Mouse (Mus musculus): Measurements from ENCODE around the gene Lman1l. TPM values are rescaled to one million over a fixed set of nuclear protein-coding genes. Genes with fewer than 3 reads are reported as not detected.

Gene Lman1l
- polyA plus RNA-seq, 1 experiment from 2014 or later: not detected

DNA sequence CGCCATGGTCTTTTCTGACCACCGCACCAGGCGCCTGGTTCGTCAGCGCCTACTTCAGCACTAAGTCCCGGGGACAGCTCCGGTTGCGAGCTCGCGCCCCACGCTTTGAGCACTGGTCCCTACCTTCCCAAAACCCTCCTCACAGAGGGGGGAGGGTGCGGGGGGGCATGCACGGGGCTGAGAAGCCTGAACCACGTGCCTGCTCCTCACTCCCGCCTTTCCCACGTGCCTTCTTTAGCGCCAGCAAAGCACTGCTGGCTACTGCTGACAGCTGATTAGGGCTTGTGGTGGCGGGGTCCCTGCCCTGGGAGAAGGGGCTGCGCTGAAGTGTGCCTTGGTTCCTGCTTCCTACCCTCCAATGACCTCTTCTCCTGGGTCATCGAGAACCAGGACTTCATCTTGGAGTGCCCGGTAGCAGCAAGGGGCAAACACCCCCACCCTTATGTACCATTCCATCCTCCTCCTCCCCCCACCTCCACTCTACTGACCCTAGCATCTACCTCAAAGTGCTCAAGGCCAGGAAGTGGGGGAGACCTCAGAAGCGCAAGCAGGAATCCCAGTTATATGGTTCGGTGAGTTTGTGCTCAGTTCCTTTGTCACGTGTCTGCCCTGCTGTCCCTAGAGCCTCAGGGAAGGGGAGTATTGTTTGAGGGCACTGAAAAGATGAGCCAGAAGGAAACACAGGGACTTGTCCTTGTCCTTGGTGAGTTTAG is 14.3 kb downstream of the Lman1l start, which contains the start of gene Cplx3:
Cplx3 (minus strand) TSS at position 143 of the 713 bp plus-strand sequence.
- 7% methylated on average over 24 of the region's 24 CpGs for WGBS (ENCODE audit: insufficient replicate concordance)
- H3K36me3 ChIP-seq (replicated peaks; ENCODE audit: insufficient read depth, low read length): no peaks in the 10 kb centered on the region

DNA sequence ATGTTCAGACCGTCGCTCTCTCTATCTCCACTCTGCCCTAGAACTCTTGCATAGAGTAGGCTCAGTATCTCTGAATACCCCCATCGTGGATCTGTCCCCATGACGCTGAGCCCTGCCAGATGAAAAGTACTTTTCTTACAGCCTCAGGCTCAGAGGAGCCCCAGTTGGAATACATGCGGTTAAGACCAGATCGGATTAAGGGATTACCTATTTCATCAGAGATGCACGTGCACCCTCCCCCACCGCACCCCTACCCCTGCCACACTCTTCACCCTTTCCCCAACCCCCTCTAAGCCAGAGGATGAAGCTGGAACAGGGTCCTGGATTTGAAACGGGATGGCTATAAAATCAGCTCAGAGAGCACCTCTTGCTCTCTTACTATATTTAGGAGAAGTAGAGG is 15.1 kb downstream of the Lman1l start:
- ATAC-seq (no peak), DNase-seq (no peak)
- Histone ChIP-seq H3K27me3 (ENCODE audit: insufficient read depth, low read length) (peaks cover 34% of the 10 kb centered on the region), H3K4me1 (ENCODE audit: insufficient read depth) (peaks cover 5% of the 10 kb centered on the region; the same call in 1 of the 2 replicates), H3K27ac (ENCODE audit: low read depth) (no peak overlapping the region), H3K9me3 (ENCODE audit: low read length) (no peaks in the 10 kb centered on the region), H3K4me3 (ENCODE audit: low read depth, low read length) (no peak overlapping the region), H3K4me2 (ENCODE audit: low read depth, low read length) (no peak overlapping the region), H3K9ac (replicated peaks) (no peak overlapping the region), H3K36me3 (replicated peaks; ENCODE audit: insufficient read depth, low read length) (no peaks in the 10 kb centered on the region)
- 24% methylated on average over 9 of the region's 9 CpGs for WGBS (ENCODE audit: insufficient replicate concordance)
- TF ChIP-seq CTCF (IDR thresholded peaks at IDR 0.05; ENCODE audit: low read depth): no peak
- TF ChIP-seq EP300 (IDR thresholded peaks at IDR 0.05; ENCODE audit: low read depth): no peak

More for the DNA sequence above, 14.3 kb downstream of the Lman1l start, which contains the start of gene Cplx3:
- Histone ChIP-seq H3K4me1 (ENCODE audit: insufficient read depth) (peaks cover 5% of the 10 kb centered on the region; the same call in 1 of the 2 replicates), H3K27me3 (ENCODE audit: insufficient read depth, low read length) (peaks cover 34% of the 10 kb centered on the region), H3K4me3 (ENCODE audit: low read depth, low read length) (no peak within 1 kb of the TSS), H3K4me2 (ENCODE audit: low read depth, low read length) (no peak within 1 kb of the TSS), H3K9ac (replicated peaks) (no peak within 1 kb of the TSS), H3K27ac (ENCODE audit: low read depth) (no peak within 1 kb of the TSS), H3K9me3 (ENCODE audit: low read length) (no peaks in the 10 kb centered on the region)
- peak; percentile 45 for ATAC-seq
- TF ChIP-seq CTCF (IDR thresholded peaks at IDR 0.05; ENCODE audit: low read depth) (no peak), EP300 (IDR thresholded peaks at IDR 0.05; ENCODE audit: low read depth) (no peak)
- DNase-seq: peak; percentile 71

DNA sequence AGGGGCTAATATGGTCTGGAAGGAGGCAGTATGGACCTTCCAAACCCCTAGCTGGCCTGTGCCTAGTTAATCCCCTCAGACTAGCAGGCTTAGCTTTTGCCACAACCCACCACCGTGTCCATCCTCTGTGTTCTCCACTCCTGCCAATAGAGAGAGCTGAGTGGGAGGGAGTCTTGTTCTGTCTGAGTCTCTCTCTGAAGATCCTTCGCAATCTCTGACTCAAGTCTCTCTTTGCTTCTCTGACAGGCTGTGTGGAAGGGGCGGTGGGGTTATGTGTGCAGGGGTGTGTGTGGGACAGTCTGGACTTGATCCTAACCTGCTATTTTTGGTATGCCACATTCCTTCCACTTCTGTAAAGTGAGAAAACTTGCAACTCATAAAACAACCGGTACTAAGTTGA is 15.7 kb downstream of the Lman1l start:
- ATAC-seq: no peak

DNA sequence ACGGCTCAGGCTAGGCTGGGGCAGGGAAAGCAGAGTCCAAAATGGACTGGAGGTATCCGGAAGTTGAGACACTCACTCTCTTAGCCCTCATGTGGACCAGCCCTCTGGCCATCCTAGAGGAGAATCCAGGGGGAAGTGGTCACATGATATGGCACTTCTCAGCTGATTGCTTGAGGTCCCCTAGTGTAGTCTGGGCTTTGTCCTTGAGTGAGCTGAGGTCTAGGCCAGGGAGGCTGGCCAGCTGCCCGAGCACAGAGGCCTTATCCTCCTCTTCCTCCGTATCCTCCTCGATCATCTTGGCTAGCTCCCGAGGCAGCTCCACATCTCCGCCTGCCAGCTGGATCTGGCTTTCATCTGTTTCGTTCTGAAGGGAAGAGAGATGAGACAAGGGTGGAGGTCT is 18.5 kb downstream of the Lman1l start:
- 60% methylated on average over 8 of the region's 8 CpGs for WGBS (ENCODE audit: insufficient replicate concordance)
- Histone ChIP-seq H3K9me3 (ENCODE audit: low read length) (no peaks in the 10 kb centered on the region), H3K4me2 (ENCODE audit: low read depth, low read length) (no peak overlapping the region), H3K27ac (ENCODE audit: low read depth) (no peak overlapping the region), H3K4me1 (ENCODE audit: insufficient read depth) (peaks cover 5% of the 10 kb centered on the region; the same call in 1 of the 2 replicates), H3K9ac (replicated peaks) (no peak overlapping the region), H3K36me3 (replicated peaks; ENCODE audit: insufficient read depth, low read length) (no peaks in the 10 kb centered on the region), H3K27me3 (ENCODE audit: insufficient read depth, low read length) (peaks cover 22% of the 10 kb centered on the region), H3K4me3 (ENCODE audit: low read depth, low read length) (no peak overlapping the region)
- no peak for TF ChIP-seq EP300 (IDR thresholded peaks at IDR 0.05; ENCODE audit: low read depth)
- no peak for TF ChIP-seq CTCF (IDR thresholded peaks at IDR 0.05; ENCODE audit: low read depth)
- ATAC-seq: no peak
- no peak for DNase-seq

More for the DNA sequence above, 15.7 kb downstream of the Lman1l start:
- Histone ChIP-seq H3K36me3 (replicated peaks; ENCODE audit: insufficient read depth, low read length) (no peaks in the 10 kb centered on the region), H3K4me1 (ENCODE audit: insufficient read depth) (peaks cover 5% of the 10 kb centered on the region; the same call in 1 of the 2 replicates), H3K4me2 (ENCODE audit: low read depth, low read length) (no peak overlapping the region), H3K4me3 (ENCODE audit: low read depth, low read length) (no peak overlapping the region), H3K9ac (replicated peaks) (no peak overlapping the region), H3K27me3 (ENCODE audit: insufficient read depth, low read length) (peaks cover 34% of the 10 kb centered on the region), H3K27ac (ENCODE audit: low read depth) (no peak overlapping the region), H3K9me3 (ENCODE audit: low read length) (no peaks in the 10 kb centered on the region)
- no peak for DNase-seq
- WGBS (ENCODE audit: insufficient replicate concordance): 75% methylated on average over 4 of the region's 4 CpGs
- no peak for TF ChIP-seq EP300 (IDR thresholded peaks at IDR 0.05; ENCODE audit: low read depth)
- TF ChIP-seq CTCF (IDR thresholded peaks at IDR 0.05; ENCODE audit: low read depth): no peak

DNA sequence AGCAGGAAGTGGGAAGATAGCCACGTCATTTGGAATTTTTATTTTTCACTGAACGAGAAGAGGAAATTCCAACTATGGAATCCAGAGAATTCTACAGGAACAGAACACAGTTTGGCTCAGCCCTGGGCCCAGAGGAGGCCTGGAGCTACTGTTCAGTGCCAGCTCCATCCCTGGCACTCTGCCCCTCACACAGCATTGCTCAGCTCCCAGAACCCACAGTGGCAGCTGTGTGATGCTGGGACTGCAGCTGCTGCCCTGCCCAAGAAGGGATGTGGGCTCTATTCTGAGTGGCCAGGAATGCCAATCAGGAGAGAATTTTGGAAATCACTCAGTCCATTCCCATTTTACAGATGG is 19.2 kb downstream of the Lman1l start:
- peaks cover 15% of the 10 kb centered on the region for H3K27me3 ChIP-seq (ENCODE audit: insufficient read depth, low read length)
- H3K4me3 ChIP-seq (ENCODE audit: low read depth, low read length): no peak overlapping the region
- TF ChIP-seq EP300 (IDR thresholded peaks at IDR 0.05; ENCODE audit: low read depth) (no peak), CTCF (IDR thresholded peaks at IDR 0.05; ENCODE audit: low read depth) (no peak)
- WGBS (ENCODE audit: insufficient replicate concordance): 46% methylated on average over 2 of the region's 2 CpGs
- DNase-seq (no peak), ATAC-seq (no peak)
- no peak overlapping the region for H3K9ac ChIP-seq (replicated peaks)
- no peak overlapping the region for H3K4me2 ChIP-seq (ENCODE audit: low read depth, low read length)
- peaks cover 2% of the 10 kb centered on the region; the same call in 1 of the 2 replicates for H3K4me1 ChIP-seq (ENCODE audit: insufficient read depth)
- no peak overlapping the region for H3K27ac ChIP-seq (ENCODE audit: low read depth)
- no peaks in the 10 kb centered on the region for H3K36me3 ChIP-seq (replicated peaks; ENCODE audit: insufficient read depth, low read length)
- no peaks in the 10 kb centered on the region for H3K9me3 ChIP-seq (ENCODE audit: low read length)

DNA sequence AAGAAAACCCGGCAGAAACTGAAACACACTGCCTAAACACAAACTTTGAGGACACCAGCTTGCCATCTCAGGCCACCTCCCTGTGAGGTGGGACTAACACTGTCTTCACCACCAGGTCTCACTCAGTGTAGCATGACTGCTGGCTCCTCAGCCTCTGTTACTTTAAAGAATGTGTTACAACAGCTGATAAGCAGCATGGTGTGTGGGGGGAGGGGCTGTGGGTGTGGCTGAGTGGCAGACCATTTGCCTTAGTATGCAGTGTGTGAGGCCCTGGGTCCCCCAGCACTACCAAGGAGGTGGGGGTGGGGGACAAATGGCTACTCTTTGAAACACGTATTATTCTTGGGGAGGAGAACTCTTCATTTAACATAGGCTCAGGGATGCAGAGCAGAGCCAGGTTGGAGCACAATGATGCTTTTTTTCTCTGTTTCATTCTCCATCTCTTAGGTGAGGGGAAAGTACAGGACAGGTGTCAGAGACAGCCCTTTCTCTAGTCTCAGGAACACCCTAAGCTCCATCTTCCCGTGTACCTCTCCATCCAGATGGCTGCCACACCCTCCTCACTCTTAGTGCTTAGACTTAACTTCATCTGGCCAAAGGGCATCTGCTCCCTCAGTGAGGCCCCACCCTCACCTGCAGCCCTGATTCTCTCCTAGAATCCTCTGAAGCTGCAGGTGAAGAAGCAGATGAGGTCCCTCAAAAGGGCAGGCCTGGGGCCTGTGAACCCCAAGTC is 19.8 kb downstream of the Lman1l start:
- DNase-seq: peak; percentile 50
- 8% methylated on average over 3 of the region's 3 CpGs for WGBS (ENCODE audit: insufficient replicate concordance)
- no peak overlapping the region for H3K4me2 ChIP-seq (ENCODE audit: low read depth, low read length)

More for the DNA sequence above, 19.8 kb downstream of the Lman1l start:
- no peak for ATAC-seq
- H3K9ac ChIP-seq (replicated peaks): no peak overlapping the region
- H3K4me3 ChIP-seq (ENCODE audit: low read depth, low read length): no peak overlapping the region
- TF ChIP-seq CTCF (IDR thresholded peaks at IDR 0.05; ENCODE audit: low read depth): no peak
- H3K27me3 ChIP-seq (ENCODE audit: insufficient read depth, low read length): peaks cover 12% of the 10 kb centered on the region
- H3K4me1 ChIP-seq (ENCODE audit: insufficient read depth): no peaks in the 10 kb centered on the region; the same call in 1 of the 2 replicates
- H3K27ac ChIP-seq (ENCODE audit: low read depth): no peak overlapping the region
- H3K9me3 ChIP-seq (ENCODE audit: low read length): no peaks in the 10 kb centered on the region
- H3K36me3 ChIP-seq (replicated peaks; ENCODE audit: insufficient read depth, low read length): no peaks in the 10 kb centered on the region

Data from liver, postnatal 0 days (tissue).